Mouse (Mus musculus) layer of hippocampus, postnatal 25 days (tissue): Measurements from ENCODE around the gene Cbx3. TPM values are rescaled to one million over a fixed set of nuclear protein-coding genes. Genes with fewer than 3 reads are reported as not detected.
A peak's percentile ranks its signal among the peaks of the same experiment; 100 is the strongest.

Experiments
- DNase-seq, 2 experiments: peaks; one replicate each; pipeline ENCODE4 v3.0.0; 2022; ENCODE audit warnings: mixed read lengths in 2 of 2, low spot score in 1 of 2; ENCODE audit errors: extremely low spot score in 1 of 2
- total RNA-seq, 2 experiments: library from RNA; stranded (reverse); gene quantifications; 2 replicates each; pipeline ENCODE4 v1.2.3; 2021

Gene Cbx3
- 100 to 1,000 TPM; 138 to 145 TPM for total RNA-seq

DNA sequence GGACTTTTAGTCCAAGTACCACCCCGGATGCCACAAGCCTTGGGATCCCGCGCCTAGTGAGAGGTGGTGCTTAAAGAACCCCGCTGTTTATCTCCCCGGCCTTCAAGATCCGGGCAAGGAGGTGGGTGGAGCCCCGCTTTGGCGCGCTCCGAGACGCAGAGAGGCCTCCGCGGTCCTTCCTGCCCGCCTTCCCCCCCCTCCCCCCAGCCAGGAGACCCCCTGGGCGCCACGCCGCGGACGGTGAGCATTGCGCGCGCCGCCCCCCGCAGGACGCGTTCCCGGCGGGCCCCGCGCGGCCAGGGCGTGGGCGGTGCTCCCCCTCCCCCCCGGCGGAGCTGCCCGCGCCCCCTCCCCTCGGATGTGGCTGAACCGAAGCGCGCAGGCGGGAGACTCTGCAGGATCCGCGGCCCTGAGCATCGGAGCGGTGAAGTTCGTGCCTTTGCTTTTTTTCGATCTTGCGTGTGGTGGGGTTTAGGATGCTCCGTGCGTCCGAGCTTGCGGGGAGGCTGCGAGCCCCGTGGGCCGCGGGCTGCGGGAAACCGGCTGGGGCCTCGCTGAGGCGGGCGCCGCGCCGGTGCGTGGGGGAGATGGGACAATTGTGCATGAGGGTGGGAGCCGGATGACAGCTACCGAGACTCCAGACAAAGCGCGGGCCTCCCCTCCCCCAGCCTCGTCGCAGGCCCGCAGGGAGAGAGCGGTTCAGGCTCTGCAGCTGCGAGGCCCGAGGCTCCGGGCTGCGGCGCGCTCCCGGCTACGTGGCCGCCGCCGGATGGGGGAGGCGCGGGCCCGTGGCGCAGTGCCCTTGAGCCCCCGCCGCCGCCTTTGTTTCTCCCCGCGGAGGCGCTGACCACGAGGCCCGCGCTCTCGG is at the start of gene Cbx3:
Cbx3 (plus strand) TSS at position 50 of the 868 bp plus-strand sequence.
- DNase-seq: peak; percentile 76 to 81

DNA sequence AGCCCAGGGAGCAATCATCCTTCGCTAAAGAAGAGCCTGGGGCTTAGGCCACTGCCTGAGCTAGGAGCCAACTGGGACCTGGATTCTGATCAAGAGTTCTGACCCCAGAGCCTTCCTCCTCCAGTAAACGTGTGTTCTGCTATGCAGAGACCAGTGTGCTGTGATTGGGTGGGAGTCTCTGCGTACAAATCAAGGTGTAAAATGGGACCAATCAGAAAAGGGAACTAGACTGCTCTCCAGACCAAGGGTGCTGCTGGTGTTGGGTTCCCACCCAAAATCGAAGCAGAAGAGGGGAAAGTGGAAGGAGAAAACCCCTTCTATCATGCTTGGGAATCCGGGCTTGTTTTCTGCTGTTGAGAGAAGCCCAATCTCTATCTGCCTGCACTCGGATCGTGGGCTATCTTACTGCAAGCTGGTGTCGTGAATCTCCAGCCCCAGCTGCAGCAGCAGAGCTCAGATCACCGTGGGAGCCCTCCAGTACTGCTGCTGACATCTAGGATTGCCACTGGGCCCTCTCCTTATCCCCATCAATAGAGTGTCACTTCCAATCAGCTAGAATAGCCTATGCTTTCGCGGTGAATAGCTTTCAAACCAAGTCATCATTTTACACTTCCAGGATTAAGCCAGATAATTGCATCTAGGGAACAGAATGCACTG is 46.6 kb upstream of the Cbx3 start:
- no peak for DNase-seq

DNA sequence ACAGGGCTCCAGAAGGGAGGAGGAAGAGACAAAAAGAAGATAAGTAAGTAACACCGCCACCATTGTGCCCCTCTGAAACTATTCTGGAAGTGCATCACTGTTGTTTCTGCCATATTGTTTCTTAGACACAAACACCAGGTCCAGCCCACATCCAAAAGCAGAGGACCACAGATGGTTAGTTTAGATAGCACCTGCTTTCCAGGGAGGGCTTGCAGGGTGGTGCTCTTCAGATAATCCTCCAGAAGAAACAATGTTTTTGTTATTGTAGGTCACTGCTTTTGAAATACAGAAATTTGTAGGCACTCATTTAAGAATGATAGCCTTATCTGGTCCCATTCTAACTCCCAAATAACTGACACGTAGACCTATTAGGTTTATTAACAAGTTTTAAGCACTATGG is 45.6 kb upstream of the Cbx3 start:
- DNase-seq: no peak

DNA sequence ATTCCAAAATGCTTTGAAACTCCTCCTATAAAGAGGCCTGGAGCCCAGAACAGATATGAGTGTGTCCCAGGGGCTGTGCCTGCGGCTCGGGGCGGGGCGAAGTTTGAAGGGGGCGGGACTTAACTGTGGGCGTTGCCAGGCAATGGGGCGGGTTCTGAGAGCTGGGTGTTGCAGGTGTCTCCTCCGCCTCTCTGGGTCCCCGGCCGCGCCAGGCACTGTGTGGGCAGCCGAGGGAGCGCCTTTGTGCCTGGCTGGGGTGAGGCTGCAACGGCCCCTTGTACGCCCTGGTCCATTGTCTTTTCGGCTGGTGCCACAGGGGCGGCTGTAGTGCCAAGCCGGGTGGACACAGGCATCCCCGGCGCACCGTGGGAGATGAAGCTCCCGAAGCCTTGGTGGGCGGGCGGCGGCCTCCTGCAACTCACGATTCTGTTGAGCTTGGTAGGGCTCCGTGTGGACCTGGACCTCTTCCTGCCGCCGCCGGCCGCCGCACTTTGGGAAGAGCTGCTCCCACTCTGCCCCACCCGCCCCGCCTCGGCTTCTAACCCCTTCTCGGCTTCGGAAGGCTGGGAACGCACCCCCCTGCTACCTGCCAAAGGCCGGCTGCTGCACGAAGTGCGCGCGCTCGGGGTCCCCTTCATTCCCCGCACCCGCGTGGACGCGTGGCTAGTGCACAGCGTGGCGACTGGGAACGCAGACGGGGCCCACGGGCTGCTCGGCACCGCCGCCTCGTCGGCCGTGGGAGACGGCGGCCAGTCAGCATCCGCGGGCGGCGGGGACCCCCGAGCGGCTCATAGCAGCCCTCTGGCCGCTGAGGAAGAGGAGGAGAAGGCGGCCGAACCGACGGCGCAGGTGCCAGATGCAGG is 37.4 kb upstream of the Cbx3 start, which contains the start of gene Nfe2l3:
Nfe2l3 (plus strand) TSS at position 136 of the 863 bp plus-strand sequence.
- DNase-seq: peak in 1 of 2 experiments; percentile 24

DNA sequence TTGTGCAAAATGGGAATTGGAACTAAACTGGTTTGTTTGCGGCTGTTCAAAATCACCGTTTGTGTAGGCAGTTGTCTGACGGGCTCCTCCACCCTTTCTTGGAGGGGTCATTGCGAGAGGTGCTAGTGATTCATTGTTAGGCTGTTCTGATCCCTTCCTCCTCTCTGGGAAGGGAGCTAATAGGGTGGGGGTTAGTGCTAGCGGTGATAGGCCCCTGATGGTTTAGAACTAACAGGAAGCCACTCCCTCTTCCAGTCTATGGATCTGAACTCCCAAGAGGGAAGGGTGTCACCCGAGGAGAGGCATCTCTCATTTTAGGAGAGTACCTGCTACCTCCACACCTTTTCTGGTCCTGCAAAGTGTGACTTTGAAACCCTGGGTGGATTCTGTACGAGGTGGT is 35.9 kb upstream of the Cbx3 start:
- no peak for DNase-seq

DNA sequence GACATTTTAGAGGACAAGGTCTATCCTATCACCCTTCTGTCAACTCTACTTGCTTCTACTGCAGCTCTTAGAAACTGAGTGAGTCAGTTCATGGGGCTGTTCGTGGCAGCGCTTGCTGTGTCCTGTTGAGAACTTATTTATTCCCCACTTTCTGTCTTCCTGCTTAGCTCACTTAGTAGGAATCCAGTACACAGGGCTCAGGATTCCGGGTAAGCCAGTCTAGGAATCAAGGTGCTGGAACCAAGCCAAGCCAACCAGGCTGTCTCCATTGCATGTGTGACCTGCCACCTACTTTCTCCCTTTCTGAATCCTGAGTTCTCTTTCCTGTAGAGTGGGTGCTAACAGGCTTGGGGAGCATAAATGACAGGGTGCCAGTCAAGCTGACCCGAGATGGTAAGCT is 32.5 kb upstream of the Cbx3 start:
- no peak for DNase-seq

DNA sequence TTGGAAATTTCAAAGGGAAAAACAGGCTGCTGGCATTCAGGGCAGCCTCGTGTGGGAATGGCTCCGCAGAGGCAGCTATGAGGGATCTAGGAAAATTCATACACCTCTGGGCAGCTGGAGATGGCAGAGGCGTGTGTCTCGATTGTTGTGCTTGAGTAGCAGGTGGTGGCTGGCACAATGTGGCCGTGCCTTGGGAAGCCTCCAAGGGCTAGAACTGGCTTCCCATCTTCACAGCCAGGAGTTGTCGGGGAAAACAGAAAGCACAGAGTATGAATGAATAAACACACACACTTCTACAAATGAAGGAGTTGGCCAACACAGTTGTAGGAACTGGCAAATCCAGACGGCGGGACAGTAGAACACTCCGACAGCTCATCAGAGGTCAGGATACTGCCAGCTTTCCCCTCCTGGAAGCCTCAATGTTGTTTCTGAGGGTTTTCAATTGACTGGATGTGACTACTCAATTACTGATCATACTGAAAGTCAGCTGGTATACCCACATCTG is 31.3 kb upstream of the Cbx3 start:
- no peak for DNase-seq

DNA sequence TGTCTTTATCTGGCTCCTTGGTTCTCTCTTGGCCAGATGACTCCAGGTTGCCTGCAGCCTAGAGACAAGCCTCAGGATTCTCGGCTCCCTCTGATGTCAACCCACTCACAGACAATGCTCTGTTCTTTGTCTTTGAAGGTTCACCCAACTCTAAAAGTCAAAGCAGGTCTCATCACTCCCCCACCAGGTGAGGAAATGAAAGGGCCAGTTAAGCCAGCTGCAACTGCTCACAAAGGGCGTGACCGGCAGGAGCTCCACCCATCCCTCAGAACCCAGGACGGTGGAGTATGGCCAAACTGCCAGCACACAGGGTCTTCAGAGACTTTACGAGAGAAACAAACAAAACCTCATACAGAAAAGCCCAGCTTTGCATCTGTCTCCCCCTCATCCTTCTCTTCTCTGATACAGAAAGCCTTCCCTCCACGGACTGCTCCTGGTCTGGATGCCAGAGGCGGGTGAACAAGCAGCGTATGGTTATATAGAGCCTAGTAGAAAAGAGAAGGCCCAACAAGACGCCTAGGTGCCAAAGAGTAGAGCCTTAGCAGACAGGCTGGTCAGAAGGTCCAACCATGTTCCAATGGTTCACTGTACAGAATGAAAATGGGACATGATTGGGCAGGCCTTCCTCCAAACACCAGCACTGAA is 27.8 kb upstream of the Cbx3 start:
- DNase-seq: no peak

DNA sequence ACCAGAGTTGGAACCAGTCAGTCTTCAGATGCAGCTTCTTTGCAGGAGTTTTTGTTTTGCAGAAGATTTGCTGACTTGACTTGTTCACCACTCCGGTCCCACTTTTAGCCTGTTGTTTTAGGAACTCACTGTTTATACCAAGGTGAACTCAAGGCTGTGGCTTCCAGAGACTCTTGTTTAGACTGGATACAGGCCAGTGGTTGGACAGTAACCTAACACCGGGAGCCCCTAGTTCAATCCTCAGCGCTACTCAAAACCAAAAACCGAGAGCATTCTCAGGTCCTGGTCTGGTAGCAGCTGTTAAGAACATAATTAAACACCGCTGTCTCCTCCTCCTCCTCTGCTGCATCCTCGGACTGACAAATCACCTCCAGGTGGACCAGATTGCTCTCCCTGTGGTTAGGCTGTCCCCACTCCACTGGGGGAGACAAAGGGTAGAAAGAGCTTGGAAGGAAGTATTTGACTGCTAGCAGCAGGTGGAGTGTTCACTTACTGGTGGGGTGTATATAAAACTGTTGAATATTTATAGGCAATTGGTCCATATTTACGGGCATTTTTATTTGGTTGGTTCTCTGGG is 17.1 kb upstream of the Cbx3 start:
- no peak for DNase-seq

DNA sequence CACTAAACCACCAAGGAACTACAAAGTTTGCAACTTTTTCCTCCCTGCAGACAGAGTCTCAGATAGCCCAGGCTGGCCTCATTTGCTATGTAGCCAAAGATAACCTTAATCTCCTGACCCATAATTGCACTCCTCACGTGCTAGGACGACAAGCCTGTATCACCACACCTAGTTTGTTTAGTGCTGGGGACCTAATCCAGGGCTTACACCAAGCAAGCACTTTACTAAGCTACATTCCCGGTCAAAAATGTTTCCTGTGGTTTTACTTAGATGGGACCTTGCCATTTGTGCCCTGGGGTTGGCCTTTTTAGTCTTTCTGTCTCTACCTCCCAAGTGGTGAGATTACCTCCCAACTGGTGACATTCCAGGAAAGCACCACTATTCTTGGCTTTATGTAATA is 15.2 kb upstream of the Cbx3 start:
- DNase-seq: no peak

DNA sequence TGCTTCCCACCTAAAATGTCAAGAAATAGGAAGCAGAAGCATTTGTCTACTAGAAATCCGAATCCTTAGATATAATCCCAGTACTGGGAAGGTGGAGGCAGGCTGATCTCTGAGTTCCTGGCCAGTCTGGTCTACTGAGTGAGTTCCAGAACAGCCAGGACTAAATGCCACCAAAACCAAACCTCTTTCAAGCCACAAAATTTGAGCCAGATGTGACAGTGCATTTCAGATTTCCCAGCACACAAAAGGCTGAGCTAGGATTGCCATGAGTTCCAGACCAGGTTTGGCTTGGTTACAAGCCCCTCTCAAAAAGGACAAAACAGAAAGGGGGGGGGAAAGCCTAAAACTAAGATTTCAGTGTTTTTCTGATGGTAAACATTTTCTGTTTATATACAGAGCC is 14.0 kb upstream of the Cbx3 start:
- DNase-seq: no peak

DNA sequence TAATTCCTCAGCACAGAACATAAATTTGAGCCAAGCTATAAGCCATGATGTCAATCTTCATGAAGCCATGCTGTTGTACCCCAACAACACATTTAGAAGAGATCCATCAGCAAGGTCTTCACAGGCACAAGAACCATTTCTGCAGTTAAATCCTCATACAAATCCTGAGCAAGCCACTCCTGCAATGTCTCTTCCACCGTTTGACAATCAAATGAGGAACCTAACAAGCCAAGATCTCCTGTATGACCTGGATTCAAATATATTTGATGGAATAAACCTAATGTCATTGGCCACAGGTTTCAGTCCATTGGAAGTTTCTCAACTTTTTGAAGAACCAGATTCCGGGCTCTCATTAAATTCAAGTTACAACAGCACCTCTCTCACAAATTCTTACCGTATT is 12.9 kb upstream of the Cbx3 start:
- no peak for DNase-seq

DNA sequence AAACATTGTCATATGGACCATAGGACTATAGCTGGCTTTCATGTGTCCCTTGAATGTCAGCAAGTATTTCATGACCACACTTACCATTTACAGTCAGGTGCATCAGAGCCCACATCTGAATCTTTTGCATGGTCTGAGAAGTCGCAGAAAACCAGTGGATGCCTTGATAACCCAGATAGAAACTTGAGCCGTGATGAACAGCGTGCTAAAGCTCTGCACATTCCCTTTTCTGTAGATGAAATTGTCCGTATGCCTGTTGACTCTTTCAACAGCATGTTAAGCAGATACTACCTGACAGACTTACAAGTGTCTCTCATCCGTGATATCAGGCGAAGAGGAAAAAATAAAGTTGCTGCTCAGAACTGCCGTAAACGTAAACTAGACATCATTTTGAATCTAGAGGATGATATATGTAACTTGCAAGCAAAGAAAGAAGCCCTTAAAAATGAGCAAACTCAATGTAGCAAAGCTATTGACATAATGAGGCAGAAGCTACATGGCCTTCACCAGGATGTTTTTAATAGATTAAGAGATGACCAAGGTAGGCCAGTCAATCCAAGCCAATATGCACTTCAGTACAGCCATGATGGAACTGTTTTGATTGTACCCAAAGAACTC is 12.3 kb upstream of the Cbx3 start:
- no peak for DNase-seq

DNA sequence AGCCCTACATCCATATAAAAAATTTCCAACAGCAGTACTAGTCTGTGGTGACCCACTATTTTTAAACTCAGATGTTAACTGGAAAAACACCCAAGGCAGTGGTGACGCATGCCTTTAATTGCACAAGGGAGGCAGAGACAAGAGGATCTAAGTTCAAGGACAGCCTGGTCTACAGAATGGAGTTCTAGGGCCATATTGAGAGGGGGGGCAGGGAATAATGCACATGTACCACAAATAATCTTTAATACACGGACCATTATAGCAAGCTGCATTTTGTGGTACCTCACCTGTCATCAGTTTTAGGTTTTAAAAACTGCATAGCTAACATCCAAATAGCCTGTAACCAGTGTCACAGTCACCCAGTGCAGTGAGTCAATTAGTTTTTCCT is 11.2 kb upstream of the Cbx3 start:
- no peak for DNase-seq

DNA sequence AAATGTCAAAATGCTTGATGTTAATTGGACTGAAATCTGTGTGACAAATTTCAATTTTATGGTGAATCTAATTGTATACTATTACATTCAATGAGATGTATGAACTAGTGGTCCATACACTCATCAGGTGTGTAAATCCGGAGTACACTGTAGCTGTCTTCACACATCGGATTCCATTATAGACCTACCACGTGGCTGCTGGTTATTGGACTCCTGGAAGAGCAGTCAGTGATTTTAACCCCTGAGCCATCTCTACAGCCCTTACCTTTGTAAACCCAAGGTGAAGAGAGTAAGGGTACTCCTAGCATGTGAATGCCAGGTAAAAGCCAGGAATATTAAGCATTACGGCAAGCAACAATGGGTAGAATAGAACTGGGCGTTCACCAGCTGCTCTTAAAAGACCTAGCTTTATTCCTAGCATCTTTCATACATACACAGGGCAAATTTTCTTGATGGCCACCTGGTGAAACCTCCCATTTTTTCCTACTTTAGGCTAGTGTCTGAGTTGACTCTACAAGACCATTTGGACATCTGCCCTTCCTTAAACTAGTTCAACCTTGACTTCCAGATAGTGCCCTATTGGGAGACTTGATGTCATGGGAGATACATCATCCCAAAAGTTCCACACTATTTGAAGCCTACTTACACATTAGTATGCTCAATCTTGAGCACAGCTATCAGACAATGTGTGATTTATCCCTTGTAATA is 10.7 kb upstream of the Cbx3 start:
- no peak for DNase-seq

DNA sequence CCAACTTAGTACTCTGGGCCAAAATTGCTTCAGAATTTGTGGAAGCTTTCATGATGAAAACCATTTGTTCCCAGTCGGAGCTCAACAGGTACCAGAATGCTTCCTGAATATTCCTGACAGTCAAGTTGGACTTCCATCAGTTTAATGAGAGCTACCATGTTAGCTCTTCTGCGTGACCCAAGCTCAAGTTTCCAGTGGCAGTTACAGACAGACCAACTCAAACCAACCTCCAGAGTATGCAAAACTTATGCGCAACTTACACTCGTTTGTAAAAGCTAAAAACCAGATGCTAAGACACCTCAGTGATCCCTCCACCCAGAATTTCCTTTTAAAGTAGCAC is 10.2 kb upstream of the Cbx3 start:
- no peak for DNase-seq

DNA sequence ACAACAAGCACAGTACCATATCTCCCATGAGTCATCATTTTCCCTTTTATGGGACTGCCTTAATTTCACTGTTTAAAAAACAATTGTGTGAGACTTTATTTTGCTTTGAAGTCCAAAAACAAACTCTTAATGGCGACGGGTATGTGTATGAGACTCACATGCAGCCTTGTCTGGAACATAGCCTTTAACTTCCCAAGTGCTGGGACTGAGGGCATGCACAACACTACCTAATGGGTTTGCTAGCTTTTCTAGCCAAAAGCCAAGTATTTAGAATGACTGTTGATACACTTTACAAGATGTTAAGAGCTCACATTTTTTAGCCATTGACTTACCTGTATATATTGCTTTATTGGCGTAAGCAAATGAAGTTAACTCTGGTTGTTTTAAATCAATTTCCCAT is 9.8 kb upstream of the Cbx3 start:
- DNase-seq: no peak

DNA sequence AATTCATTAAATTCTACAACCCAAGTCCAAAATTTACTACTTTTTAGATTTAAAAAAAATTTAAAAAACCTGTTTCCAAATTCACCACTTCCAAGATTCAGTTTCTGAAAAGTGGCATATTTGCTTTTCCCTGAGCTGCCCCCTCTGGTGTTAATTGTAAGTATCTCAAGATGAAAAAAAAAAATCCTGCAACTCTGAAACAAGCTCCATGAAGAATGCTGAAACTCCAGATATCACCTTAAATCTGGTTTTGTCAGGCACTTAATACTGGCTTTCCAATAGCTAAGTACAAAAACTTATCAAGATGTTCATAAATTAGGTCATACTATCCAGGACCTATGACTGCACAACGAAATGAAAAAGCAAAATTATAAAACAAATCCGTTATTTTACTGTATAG is 2.5 kb upstream of the Cbx3 start:
- DNase-seq: no peak
